Mouse (Mus musculus) heart, adult 2 months (tissue): ENCODE data around the gene Exoc2.

Source experiments
- CTCF ChIP-seq: fragments of 200-600 bp; IDR thresholded peaks from 2 replicates; pipeline ENCODE4 v1.8.1; 2022; ENCODE audit warnings: antibody characterized with exemption, mild to moderate bottlenecking, moderate library complexity
- EP300 ChIP-seq: fragments of 200-500 bp; IDR thresholded peaks from 2 replicates; pipeline ENCODE4 v1.6.1; 2011; ENCODE audit warnings: low read depth, low read length, control low read depth; ENCODE audit not compliant: insufficient read depth
- POLR2A ChIP-seq: fragments of 200-500 bp; IDR thresholded peaks from 2 replicates; pipeline ENCODE4 v1.6.1; 2011; ENCODE audit warnings: mild to moderate bottlenecking, low read depth, low read length, control low read depth; ENCODE audit not compliant: insufficient read depth

- TF ChIP-seq CTCF (no peak), POLR2A (no peak), EP300 (no peak)
Observed at GRCm38 (mm10) chr13:31017545-31017944, 43.7 kb upstream of the Exoc2 start.
